Mouse (Mus musculus): ENCODE results near the gene Fli1. TPM values are rescaled to one million over a fixed set of nuclear protein-coding genes. Genes with fewer than 3 reads are reported as not detected.
A peak's percentile ranks its signal among the peaks of the same experiment; 100 is the strongest.

Gene Fli1
- total and polyA plus RNA-seq, 2 experiments from 2014 or later, result 19.0 to 29.5 TPM

DNA sequence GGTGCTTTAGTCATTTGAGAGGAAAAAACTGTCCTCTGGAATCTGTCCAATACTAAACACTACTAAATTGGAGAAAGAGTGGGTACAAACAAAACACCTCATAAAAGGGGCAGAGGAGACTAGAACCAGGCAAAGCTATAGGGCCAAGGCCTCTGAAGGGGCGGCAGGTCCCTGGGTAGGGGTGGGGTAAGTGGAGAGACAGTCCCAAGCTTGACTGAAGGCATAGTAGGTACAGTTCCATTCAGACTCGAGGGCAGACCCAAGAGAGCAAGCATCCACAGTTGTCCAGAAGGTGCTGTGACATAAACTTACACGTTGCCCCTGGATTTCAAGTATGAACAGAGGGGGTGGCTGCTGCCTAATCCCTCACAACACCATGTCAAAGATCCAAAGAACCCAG lies 99.5 kb downstream of the Fli1 start:
- Histone ChIP-seq H3K27ac (ENCODE audit: low read depth) (0 out of 2 replicates have a peak overlapping the region, but pooled peaks have one; percentile 25), H3K36me3 (replicated peaks; ENCODE audit: control insufficient read depth, insufficient read depth, low read length) (0 out of 2 replicates have a peak, but pooled peaks cover 9% of the 10 kb centered on the region), H3K4me2 (ENCODE audit: low read depth, low read length) (no peak overlapping the region), H3K27me3 (ENCODE audit: control insufficient read depth, insufficient read depth, low read length) (no peaks in the 10 kb centered on the region), H3K9me3 (replicated peaks; ENCODE audit: control insufficient read depth, low read length) (no peaks in the 10 kb centered on the region), H3K4me1 (ENCODE audit: control insufficient read depth, insufficient read depth) (no peaks in the 10 kb centered on the region), H3K4me3 (ENCODE audit: low read depth, low read length) (no peak overlapping the region), H3K9ac (replicated peaks; ENCODE audit: low read depth, low read length) (no peak overlapping the region)
- 0 out of 2 replicates have a peak, but pooled peaks have one; percentile 20 for ATAC-seq (ENCODE audit: insufficient read depth, low read depth)
- 72% methylated on average over 3 of the region's 3 CpGs for WGBS
- TF ChIP-seq EP300 (IDR thresholded peaks at IDR 0.05; ENCODE audit: low read depth) (no peak), CTCF (IDR thresholded peaks at IDR 0.05; ENCODE audit: low read depth) (no peak)
- DNase-seq (ENCODE audit: low spot score), result no peak

DNA sequence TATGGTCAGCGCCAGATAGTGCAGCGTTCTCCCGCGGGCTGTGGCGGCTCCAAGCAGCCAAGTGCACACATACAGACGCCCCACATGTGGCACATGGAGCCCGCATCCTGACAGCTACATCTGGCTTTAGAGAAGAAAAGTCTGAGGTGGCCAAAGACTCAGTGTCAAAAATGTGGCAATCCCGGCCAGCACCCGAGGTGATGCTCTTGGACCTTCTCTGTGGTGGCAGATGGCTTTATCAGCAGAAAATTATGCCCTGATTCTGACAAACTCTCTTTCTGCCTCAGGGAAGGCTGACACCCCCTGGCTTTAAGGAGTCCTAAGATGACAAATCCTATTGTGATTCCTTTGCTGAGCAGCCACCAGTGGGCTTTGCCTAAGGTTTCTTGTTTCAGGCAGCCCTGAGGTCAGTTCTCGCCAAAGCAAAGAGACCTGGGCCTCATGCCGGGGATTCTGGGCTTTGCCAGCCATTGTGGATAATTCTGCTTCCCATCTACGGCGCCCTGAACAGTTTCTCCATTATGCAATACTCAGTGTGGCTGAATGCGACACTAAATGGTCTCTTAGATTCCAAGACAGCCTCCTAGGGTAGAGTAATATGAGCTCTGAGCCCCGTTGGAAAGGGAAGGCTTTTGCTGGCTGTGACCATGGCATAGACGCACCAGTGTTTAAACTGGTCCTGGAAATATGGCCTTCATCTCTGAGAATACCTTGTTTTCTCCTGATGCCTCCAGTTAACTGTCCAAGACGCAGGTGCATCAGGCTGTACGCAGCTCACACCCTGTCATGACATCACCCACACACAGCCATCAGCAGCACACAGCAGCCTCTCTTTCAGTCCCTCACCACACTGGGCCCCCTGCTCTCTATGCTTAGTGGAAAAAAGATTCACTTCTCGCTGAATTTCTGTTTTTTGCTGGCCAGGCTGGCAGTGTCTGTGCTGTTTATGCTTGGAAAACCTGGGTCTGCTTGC lies 108.1 kb downstream of the Fli1 start:
- H3K27ac ChIP-seq (ENCODE audit: low read depth), result no peak overlapping the region
- H3K4me2 ChIP-seq (ENCODE audit: low read depth, low read length), result no peak overlapping the region
- peaks cover 8% of the 10 kb centered on the region; the same call in 1 of the 2 replicates for H3K36me3 ChIP-seq (replicated peaks; ENCODE audit: control insufficient read depth, insufficient read depth, low read length)
- TF ChIP-seq CTCF (IDR thresholded peaks at IDR 0.05; ENCODE audit: low read depth) (no peak), EP300 (IDR thresholded peaks at IDR 0.05; ENCODE audit: low read depth) (no peak)
- no peak overlapping the region for H3K9ac ChIP-seq (replicated peaks; ENCODE audit: low read depth, low read length)
- H3K9me3 ChIP-seq (replicated peaks; ENCODE audit: control insufficient read depth, low read length), result no peaks in the 10 kb centered on the region
- H3K4me3 ChIP-seq (ENCODE audit: low read depth, low read length), result no peak overlapping the region
- WGBS, result 68% methylated on average over 19 of the region's 19 CpGs
- no peaks in the 10 kb centered on the region for H3K27me3 ChIP-seq (ENCODE audit: control insufficient read depth, insufficient read depth, low read length)
- no peaks in the 10 kb centered on the region for H3K4me1 ChIP-seq (ENCODE audit: control insufficient read depth, insufficient read depth)
- ATAC-seq (ENCODE audit: insufficient read depth, low read depth), result no peak
- no peak for DNase-seq (ENCODE audit: low spot score)

DNA sequence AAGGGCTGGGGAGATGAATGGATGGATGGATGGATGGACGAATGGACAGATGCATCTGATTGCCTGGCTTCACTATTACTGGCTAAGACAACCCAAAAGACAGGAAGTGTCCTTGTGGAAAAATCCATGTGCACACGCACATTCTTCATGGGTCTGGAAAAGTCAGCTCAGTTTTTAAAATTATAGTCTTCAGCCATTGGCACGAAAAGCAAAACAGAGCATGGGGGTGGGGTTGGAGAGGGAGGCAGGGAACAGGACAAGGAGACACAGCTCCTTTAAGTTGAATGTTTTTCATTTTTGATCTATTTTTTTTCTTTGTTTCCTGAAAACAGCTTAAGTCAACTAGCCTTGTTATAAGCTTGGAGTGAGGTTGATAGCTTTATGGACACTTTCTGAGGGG lies 111.6 kb downstream of the Fli1 start:
- H3K36me3 ChIP-seq (replicated peaks; ENCODE audit: control insufficient read depth, insufficient read depth, low read length), result peaks cover 15% of the 10 kb centered on the region; the same call in 1 of the 2 replicates
- no peak overlapping the region for H3K27ac ChIP-seq (ENCODE audit: low read depth)
- H3K9me3 ChIP-seq (replicated peaks; ENCODE audit: control insufficient read depth, low read length), result no peaks in the 10 kb centered on the region
- H3K4me3 ChIP-seq (ENCODE audit: low read depth, low read length), result no peak overlapping the region
- DNase-seq (ENCODE audit: low spot score), result no peak
- TF ChIP-seq EP300 (IDR thresholded peaks at IDR 0.05; ENCODE audit: low read depth) (no peak), CTCF (IDR thresholded peaks at IDR 0.05; ENCODE audit: low read depth) (no peak)
- H3K27me3 ChIP-seq (ENCODE audit: control insufficient read depth, insufficient read depth, low read length), result no peaks in the 10 kb centered on the region
- no peak overlapping the region for H3K4me2 ChIP-seq (ENCODE audit: low read depth, low read length)
- ATAC-seq (ENCODE audit: insufficient read depth, low read depth), result no peak
- H3K4me1 ChIP-seq (ENCODE audit: control insufficient read depth, insufficient read depth), result no peaks in the 10 kb centered on the region
- no peak overlapping the region for H3K9ac ChIP-seq (replicated peaks; ENCODE audit: low read depth, low read length)
- WGBS, result 55% methylated on average over 3 of the region's 3 CpGs

DNA sequence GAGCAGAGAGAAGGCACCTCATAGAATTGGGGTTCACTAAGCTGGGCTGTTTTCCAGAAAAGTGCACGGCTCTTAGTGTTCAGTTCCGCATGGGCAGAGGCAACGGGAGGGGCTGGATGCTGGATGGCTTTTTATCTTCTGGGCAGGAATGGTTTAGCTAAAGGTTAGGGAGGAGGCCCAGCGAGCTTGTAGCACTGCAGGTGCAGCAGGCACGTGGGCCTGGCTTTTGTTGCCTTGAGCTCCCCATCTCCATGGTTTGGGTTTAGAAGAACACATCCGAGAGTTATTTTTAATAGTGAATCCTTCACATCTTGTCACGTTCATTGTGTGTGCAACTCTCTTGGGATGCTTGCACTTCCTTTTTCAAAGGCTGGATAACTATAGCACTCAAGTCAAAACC lies 117.3 kb downstream of the Fli1 start:
- 67% methylated on average over 7 of the region's 7 CpGs for WGBS
- peaks cover 40% of the 10 kb centered on the region for H3K36me3 ChIP-seq (replicated peaks; ENCODE audit: control insufficient read depth, insufficient read depth, low read length)
- no peak for TF ChIP-seq CTCF (IDR thresholded peaks at IDR 0.05; ENCODE audit: low read depth)
- no peak for TF ChIP-seq EP300 (IDR thresholded peaks at IDR 0.05; ENCODE audit: low read depth)
- no peak for ATAC-seq (ENCODE audit: insufficient read depth, low read depth)
- H3K9me3 ChIP-seq (replicated peaks; ENCODE audit: control insufficient read depth, low read length), result no peaks in the 10 kb centered on the region
- no peak overlapping the region for H3K4me2 ChIP-seq (ENCODE audit: low read depth, low read length)
- H3K27me3 ChIP-seq (ENCODE audit: control insufficient read depth, insufficient read depth, low read length), result no peaks in the 10 kb centered on the region
- H3K9ac ChIP-seq (replicated peaks; ENCODE audit: low read depth, low read length), result no peak overlapping the region
- no peaks in the 10 kb centered on the region for H3K4me1 ChIP-seq (ENCODE audit: control insufficient read depth, insufficient read depth)
- H3K27ac ChIP-seq (ENCODE audit: low read depth), result no peak overlapping the region
- no peak for DNase-seq (ENCODE audit: low spot score)
- H3K4me3 ChIP-seq (ENCODE audit: low read depth, low read length), result no peak overlapping the region

DNA sequence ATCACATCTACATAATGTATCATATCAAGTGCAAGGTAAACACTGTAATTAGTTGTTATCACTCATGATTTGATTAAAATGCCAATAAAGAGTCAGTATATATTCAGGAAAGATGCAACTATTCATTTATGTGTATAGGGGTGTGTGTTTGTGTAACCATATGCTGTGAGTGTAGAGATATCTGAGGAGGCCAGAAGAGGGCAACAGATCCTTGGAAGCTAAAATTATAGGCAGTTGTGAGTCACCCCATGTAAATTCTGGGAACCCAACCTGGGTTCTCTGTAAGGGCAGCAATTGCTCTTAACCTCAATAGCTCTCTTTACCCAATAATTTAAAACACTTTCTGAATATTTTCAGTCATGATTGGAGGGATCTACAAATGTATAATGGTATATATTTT lies 122.0 kb downstream of the Fli1 start:
- Histone ChIP-seq H3K27ac (ENCODE audit: low read depth) (no peak overlapping the region), H3K36me3 (replicated peaks; ENCODE audit: control insufficient read depth, insufficient read depth, low read length) (peaks cover 23% of the 10 kb centered on the region; the same call in 1 of the 2 replicates), H3K9me3 (replicated peaks; ENCODE audit: control insufficient read depth, low read length) (no peaks in the 10 kb centered on the region), H3K4me1 (ENCODE audit: control insufficient read depth, insufficient read depth) (no peaks in the 10 kb centered on the region), H3K9ac (replicated peaks; ENCODE audit: low read depth, low read length) (no peak overlapping the region), H3K4me3 (ENCODE audit: low read depth, low read length) (no peak overlapping the region), H3K27me3 (ENCODE audit: control insufficient read depth, insufficient read depth, low read length) (no peaks in the 10 kb centered on the region), H3K4me2 (ENCODE audit: low read depth, low read length) (no peak overlapping the region)
- no peak for ATAC-seq (ENCODE audit: insufficient read depth, low read depth)
- no peak for DNase-seq (ENCODE audit: low spot score)
- TF ChIP-seq EP300 (IDR thresholded peaks at IDR 0.05; ENCODE audit: low read depth), result no peak
- no peak for TF ChIP-seq CTCF (IDR thresholded peaks at IDR 0.05; ENCODE audit: low read depth)
